ENCODE assay signal across 11 mouse cellular contexts in the genomic region with DNA sequence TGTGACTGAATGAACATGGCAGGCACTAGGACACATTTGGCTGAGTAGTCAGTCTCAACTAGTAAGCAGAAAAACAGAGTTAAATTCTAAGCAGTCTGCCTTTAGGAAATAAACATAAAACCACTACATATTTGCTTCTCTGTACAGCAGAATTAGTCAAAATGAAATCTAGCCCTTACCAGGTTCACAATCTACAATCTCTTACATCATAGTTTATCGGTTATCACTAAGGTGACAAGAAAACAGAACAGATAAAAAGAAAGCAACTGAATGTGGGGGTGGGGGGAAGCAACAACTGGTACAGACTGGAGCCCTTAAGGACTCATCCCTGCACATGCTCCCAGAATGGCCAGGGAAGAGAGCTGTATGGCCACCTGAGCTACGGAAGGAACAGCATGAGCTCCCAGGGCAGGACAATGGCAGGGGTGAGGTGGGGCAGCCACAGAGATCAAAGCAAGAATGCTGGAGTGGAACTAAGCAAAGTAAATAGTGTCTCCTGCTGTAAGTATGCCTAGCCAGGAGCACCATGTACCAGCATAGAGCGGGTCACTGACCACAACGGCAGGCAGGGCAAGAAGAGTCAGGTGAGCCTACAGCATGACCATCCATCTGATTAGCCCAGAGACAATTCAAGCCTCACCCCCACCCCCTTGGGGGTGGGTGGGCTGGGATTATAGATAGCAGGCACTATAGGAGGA. TPM values are rescaled to one million over a fixed set of nuclear protein-coding genes. Genes with fewer than 3 reads are reported as not detected.
DNase-seq lines count a peak whose midpoint lies in the region; ATAC-seq and TF ChIP-seq lines count a peak whose summit lies in the region.
"Had no signal": no experiment of that assay in that cellular context is flagged by ENCODE, and none has a peak within 500 bp of the region (broad histone marks: within the 10 kb centered on the region; RNA-seq: fewer than 3 reads in every experiment).

No protein-coding gene starts in this region.

- whole genome bisulfite sequencing in kidney, embryonic 14.5 days: 49% methylated on average over 4 of the region's 4 CpGs
- 51% methylated on average over 4 of the region's 4 CpGs for WGBS in liver, embryonic 14.5 days (ENCODE audit: insufficient replicate concordance)
- 53% methylated on average over 4 of the region's 4 CpGs for WGBS in stomach, embryonic 14.5 days

- peak in 1 of 3 experiments; percentile 4 for DNase-seq in liver, embryonic 14.5 days (ENCODE audit: low read depth in 3 of 3, low spot score in 3 of 3)
- no peak for DNase-seq in right cerebral cortex, adult 2 months (ENCODE audit: low spot score in 2 of 2)
- no peak for DNase-seq in cerebellum, adult 9-11 months
- DNase-seq in embryo, embryonic 11 days: no peak
- DNase-seq: gastrocnemius, postnatal 36 days; heart, postnatal 14 days had no signal

- H3K9ac ChIP-seq in kidney, embryonic 14.5 days (ENCODE audit: low read depth, low read length): no peak overlapping the region
- H3K9ac ChIP-seq in liver, embryonic 14.5 days (replicated peaks): no peak overlapping the region
- no peak overlapping the region for H3K9ac ChIP-seq in stomach, embryonic 14.5 days (replicated peaks; ENCODE audit: low read depth, low read length)
- H3K9ac ChIP-seq: limb, embryonic 13.5 days had no signal

- TF ChIP-seq EP300 in liver, embryonic 14.5 days (IDR thresholded peaks at IDR 0.05; ENCODE audit: low read depth): no peak

- no peaks in the 10 kb centered on the region for H3K9me3 ChIP-seq in kidney, embryonic 14.5 days (ENCODE audit: control insufficient read depth, low read length)
- H3K9me3 ChIP-seq in liver, embryonic 14.5 days (ENCODE audit: control insufficient read depth, low read length): no peaks in the 10 kb centered on the region
- no peaks in the 10 kb centered on the region for H3K9me3 ChIP-seq in stomach, embryonic 14.5 days (ENCODE audit: control insufficient read depth, low read depth, low read length)
- H3K9me3 ChIP-seq: forebrain, embryonic 10.5 days; limb, embryonic 13.5 days had no signal

- ATAC-seq in activated CD4-positive, CD25-positive, alpha-beta regulatory T cell, adult 4 months: peak; percentile 77
- peak; percentile 16; the same call in 1 of the 2 replicates for ATAC-seq in kidney, embryonic 14.5 days (ENCODE audit: low FRiP score, low TSS enrichment)
- ATAC-seq in liver, embryonic 14.5 days (ENCODE audit: insufficient read depth): peak; percentile 61
- ATAC-seq in stomach, embryonic 14.5 days (ENCODE audit: insufficient number of reproducible peaks, insufficient read depth, low FRiP score, low read depth): peak; percentile 78

- no peak overlapping the region for H3K4me2 ChIP-seq in kidney, embryonic 14.5 days (replicated peaks; ENCODE audit: low read depth, low read length)
- H3K4me2 ChIP-seq in liver, embryonic 14.5 days (ENCODE audit: low read depth): no peak overlapping the region
- no peak overlapping the region for H3K4me2 ChIP-seq in stomach, embryonic 14.5 days (replicated peaks; ENCODE audit: low read depth, low read length)
- H3K4me2 ChIP-seq: limb, embryonic 13.5 days had no signal

- TF ChIP-seq CTCF in liver, embryonic 14.5 days (IDR thresholded peaks at IDR 0.05; ENCODE audit: low read depth): no peak

- H3K27ac ChIP-seq in kidney, embryonic 14.5 days (ENCODE audit: low read depth, low read length): no peak overlapping the region
- H3K27ac ChIP-seq in liver, embryonic 14.5 days: no peak overlapping the region
- H3K27ac ChIP-seq in stomach, embryonic 14.5 days (ENCODE audit: low read length): no peak overlapping the region
- H3K27ac ChIP-seq: forebrain, embryonic 10.5 days; limb, embryonic 13.5 days had no signal

- peaks cover 5% of the 10 kb centered on the region; the same call in 1 of the 2 replicates for H3K4me1 ChIP-seq in kidney, embryonic 14.5 days (ENCODE audit: control insufficient read depth, insufficient read depth, low read length)
- no peaks in the 10 kb centered on the region for H3K4me1 ChIP-seq in liver, embryonic 14.5 days (replicated peaks; ENCODE audit: control insufficient read depth in 2 of 2, insufficient read depth in 2 of 2, low read length in 1 of 2)
- H3K4me1 ChIP-seq in stomach, embryonic 14.5 days (ENCODE audit: control insufficient read depth, insufficient read depth, low read length): no peaks in the 10 kb centered on the region
- H3K4me1 ChIP-seq: limb, embryonic 13.5 days had no signal

- no peaks in the 10 kb centered on the region for H3K27me3 ChIP-seq in kidney, embryonic 14.5 days (ENCODE audit: control insufficient read depth, insufficient read depth, low read length)
- H3K27me3 ChIP-seq in liver, embryonic 14.5 days (ENCODE audit: control insufficient read depth, insufficient read depth, low read length): no peaks in the 10 kb centered on the region
- no peaks in the 10 kb centered on the region for H3K27me3 ChIP-seq in stomach, embryonic 14.5 days (ENCODE audit: control insufficient read depth, insufficient read depth, low read length)
- H3K27me3 ChIP-seq: limb, embryonic 13.5 days had no signal

- no peaks in the 10 kb centered on the region for H3K36me3 ChIP-seq in kidney, embryonic 14.5 days (ENCODE audit: control insufficient read depth, insufficient read depth, low read length)
- H3K36me3 ChIP-seq in liver, embryonic 14.5 days (replicated peaks; ENCODE audit: control insufficient read depth, insufficient read depth, low read depth): no peaks in the 10 kb centered on the region
- H3K36me3 ChIP-seq in stomach, embryonic 14.5 days (ENCODE audit: control insufficient read depth, insufficient read depth, low read length): no peaks in the 10 kb centered on the region
- H3K36me3 ChIP-seq: forebrain, embryonic 10.5 days; limb, embryonic 13.5 days had no signal

- H3K4me3 ChIP-seq in kidney, embryonic 14.5 days (ENCODE audit: low read length): no peak overlapping the region
- no peak overlapping the region for H3K4me3 ChIP-seq in liver, embryonic 14.5 days (ENCODE audit: insufficient read depth in 1 of 2, low read depth in 2 of 2, low read length in 2 of 2)
- no peak overlapping the region for H3K4me3 ChIP-seq in stomach, embryonic 14.5 days (ENCODE audit: low read depth, low read length)
- H3K4me3 ChIP-seq: forebrain, embryonic 10.5 days; limb, embryonic 13.5 days had no signal

RNA-seq across cellular contexts. Expression of gene Ihh, which starts 20.0 kb away (rescaled TPM):
- not detected for polyA plus RNA-seq in activated CD4-positive, CD25-positive, alpha-beta regulatory T cell, adult 4 months (2017; shearing (Covaris generic))
- 0.43 and 0.84 TPM in 2 replicates for polyA plus RNA-seq in kidney, embryonic 14.5 days (2014; fragmentation: Nextera tagmentation; extraction: Ambion mirVana)
- 2.4 and 3.4 TPM in 2 replicates for polyA plus RNA-seq in liver, embryonic 14.5 days (2012; rRNA removed)
- 1.5 and 1.7 TPM in 2 replicates for polyA plus RNA-seq in liver, embryonic 14.5 days (2014; fragmentation: Nextera tagmentation; extraction: Ambion mirVana)
- 29.2 and 30.2 TPM in 2 replicates for polyA plus RNA-seq in stomach, embryonic 14.5 days (2014; fragmentation: Nextera tagmentation; extraction: Ambion mirVana)
- polyA plus RNA-seq: forebrain, embryonic 10.5 days had no signal

RNA-seq across cellular contexts. Expression of gene Cfap65, which starts 36.1 kb away (rescaled TPM):
- polyA plus RNA-seq in activated CD4-positive, CD25-positive, alpha-beta regulatory T cell, adult 4 months (2017; shearing (Covaris generic)): under 1 TPM in 1 of 2 experiments, not detected in 1; 0.07 TPM
- not detected in 2 replicates for polyA plus RNA-seq in kidney, embryonic 14.5 days (2014; fragmentation: Nextera tagmentation; extraction: Ambion mirVana)
- under 0.01 and 0.01 TPM in 2 replicates for polyA plus RNA-seq in liver, embryonic 14.5 days (2012; rRNA removed)
- polyA plus RNA-seq in liver, embryonic 14.5 days (2014; fragmentation: Nextera tagmentation; extraction: Ambion mirVana): not detected in 2 replicates
- not detected in 2 replicates for polyA plus RNA-seq in stomach, embryonic 14.5 days (2014; fragmentation: Nextera tagmentation; extraction: Ambion mirVana)
- polyA plus RNA-seq: limb, embryonic 13.5 days had no signal

Comparison
In these comparisons a context has a peak if more than half of its experiments do, and no peak if none do; other contexts are left out.
1. ATAC-seq: peak in every context shown above with its lines; median percentile 78 in stomach, embryonic 14.5 days; 77 in activated CD4-positive, CD25-positive, alpha-beta regulatory T cell, adult 4 months; 61 in liver, embryonic 14.5 days; 16 in kidney, embryonic 14.5 days.